Mouse (Mus musculus) forebrain, embryonic 13.5 days (tissue): ENCODE measurements around the gene Rpp38. TPM values are rescaled to one million over a fixed set of nuclear protein-coding genes. Genes with fewer than 3 reads are reported as not detected.

Source experiments
- ATAC-seq: fragments of 200-750 bp; cut with Nextera tagmentation; 2 replicates; pipeline ENCODE4 v1.8.0; 2017
- H3K27ac ChIP-seq: fragments of 300-500 bp; sonication (generic); 2 replicates; pipeline ENCODE4 v1.5.1; 2015; ENCODE audit warnings: inconsistent platforms, mild to moderate bottlenecking, moderate library complexity
- H3K27me3 ChIP-seq: fragments of 300-500 bp; sonication (generic); 2 replicates; pipeline ENCODE4 v1.6.1; 2015; ENCODE audit warnings: mild to moderate bottlenecking, inconsistent platforms
- H3K36me3 ChIP-seq: fragments of 300-500 bp; sonication (generic); 2 replicates; pipeline ENCODE4 v1.6.1; 2015; ENCODE audit warnings: mild to moderate bottlenecking, inconsistent platforms; ENCODE audit not compliant: poor library complexity, severe bottlenecking
- H3K4me1 ChIP-seq: fragments of 300-500 bp; sonication (generic); 2 replicates; pipeline ENCODE4 v1.6.1; 2015; ENCODE audit warnings: inconsistent platforms
- H3K4me2 ChIP-seq: fragments of 300-500 bp; sonication (generic); 2 replicates; pipeline ENCODE4 v1.6.1; 2015; ENCODE audit warnings: inconsistent platforms, mild to moderate bottlenecking, moderate library complexity
- H3K4me3 ChIP-seq: fragments of 300-500 bp; sonication (generic); 2 replicates; pipeline ENCODE4 v1.5.1; 2015; ENCODE audit warnings: mild to moderate bottlenecking, inconsistent platforms
- H3K9ac ChIP-seq: fragments of 300-500 bp; sonication (generic); 2 replicates; pipeline ENCODE4 v1.6.1; 2015; ENCODE audit warnings: mild to moderate bottlenecking, inconsistent platforms
- H3K9me3 ChIP-seq: fragments of 300-500 bp; sonication (generic); replicated peaks from 2 replicates; pipeline ENCODE4 v1.6.1; 2016; ENCODE audit warnings: inconsistent platforms
- WGBS: fragments of 180-500 bp; shearing (Covaris S2); methylation state at CpG from one replicate; pipeline ENCODE4 v1.1.7; 2015; 5-methylcytosine and 5-hydroxymethylcytosine counted together
- polyA plus RNA-seq: library from polyadenylated mRNA; unstranded; fragments of >200 nt; fragmentation: Nextera tagmentation; extraction: Ambion mirVana; gene quantifications from 2 replicates; pipeline ENCODE4 v1.2.1, GENCODE M21; 2015

The Rpp38 gene
- polyA plus RNA-seq, 1 experiment from 2014 or later = 16.5 TPM

- H3K9ac ChIP-seq = peak overlapping the region; percentile 75
- H3K4me2 ChIP-seq = peak overlapping the region; percentile 75
- 84% methylated on average over 5 of the region's 5 CpGs for WGBS
- no peak for ATAC-seq
- peak overlapping the region; percentile 66 for H3K4me3 ChIP-seq
- no peaks in the 10 kb centered on the region for H3K9me3 ChIP-seq
- no peak overlapping the region for H3K27ac ChIP-seq
- H3K4me1 ChIP-seq = peaks cover 20% of the 10 kb centered on the region
- peaks cover 21% of the 10 kb centered on the region for H3K36me3 ChIP-seq
- peaks cover 4% of the 10 kb centered on the region; the same call in 1 of the 2 replicates for H3K27me3 ChIP-seq
These were observed 1.3 kb downstream of the Rpp38 start for GRCm38 (mm10) chr2:3331071-3331703.

GRCm38 (mm10) chr2:3327351-3327750 lies 5.1 kb downstream of the Rpp38 start:
- ATAC-seq = no peak
- H3K4me3 ChIP-seq = no peak overlapping the region
- H3K4me1 ChIP-seq = peaks cover 11% of the 10 kb centered on the region
- no peaks in the 10 kb centered on the region for H3K9me3 ChIP-seq
- 44% methylated on average over 1 of the region's 1 CpGs for WGBS
- H3K27ac ChIP-seq = no peak overlapping the region
- H3K4me2 ChIP-seq = no peak overlapping the region
- no peaks in the 10 kb centered on the region for H3K27me3 ChIP-seq
- peaks cover 55% of the 10 kb centered on the region for H3K36me3 ChIP-seq
- H3K9ac ChIP-seq = no peak overlapping the region

- WGBS = 91% methylated on average over 1 of the region's 1 CpGs
- H3K36me3 ChIP-seq = peaks cover 62% of the 10 kb centered on the region
These were observed 5.9 kb downstream of the Rpp38 start for GRCm38 (mm10) chr2:3326547-3326946.

GRCm38 (mm10) chr2:3324381-3325130 lies 7.9 kb downstream of the Rpp38 start:
- no peak overlapping the region for H3K9ac ChIP-seq
- H3K36me3 ChIP-seq = peaks cover 78% of the 10 kb centered on the region
- no peak for ATAC-seq
- 93% methylated on average over 7 of the region's 7 CpGs for WGBS
- no peaks in the 10 kb centered on the region for H3K4me1 ChIP-seq
- H3K4me2 ChIP-seq = no peak overlapping the region
- H3K9me3 ChIP-seq = no peaks in the 10 kb centered on the region
- no peak overlapping the region for H3K27ac ChIP-seq
- H3K4me3 ChIP-seq = no peak overlapping the region
- no peaks in the 10 kb centered on the region for H3K27me3 ChIP-seq

More at GRCm38 (mm10) chr2:3326547-3326946, 5.9 kb downstream of the Rpp38 start:
- Histone ChIP-seq H3K9ac (no peak overlapping the region), H3K9me3 (no peaks in the 10 kb centered on the region), H3K4me1 (peaks cover 7% of the 10 kb centered on the region), H3K4me3 (no peak overlapping the region), H3K27ac (no peak overlapping the region), H3K4me2 (no peak overlapping the region), H3K27me3 (no peaks in the 10 kb centered on the region)
- ATAC-seq = no peak

GRCm38 (mm10) chr2:3323132-3323531 lies 9.3 kb downstream of the Rpp38 start:
- WGBS = 98% methylated on average over 2 of the region's 2 CpGs
- no peak for ATAC-seq
- no peaks in the 10 kb centered on the region for H3K27me3 ChIP-seq

GRCm38 (mm10) chr2:3305426-3306025 lies 26.9 kb downstream of the Rpp38 start:
- H3K4me3 ChIP-seq = no peak overlapping the region
- no peak overlapping the region for H3K27ac ChIP-seq
- H3K4me1 ChIP-seq = no peaks in the 10 kb centered on the region
- no peaks in the 10 kb centered on the region for H3K9me3 ChIP-seq
- 87% methylated on average over 3 of the region's 3 CpGs for WGBS
- H3K4me2 ChIP-seq = no peak overlapping the region
- no peak for ATAC-seq
- H3K36me3 ChIP-seq = peaks cover 17% of the 10 kb centered on the region
- no peak overlapping the region for H3K9ac ChIP-seq
- H3K27me3 ChIP-seq = no peaks in the 10 kb centered on the region

More at GRCm38 (mm10) chr2:3323132-3323531, 9.3 kb downstream of the Rpp38 start:
- Histone ChIP-seq H3K36me3 (peaks cover 80% of the 10 kb centered on the region), H3K4me1 (no peaks in the 10 kb centered on the region), H3K9ac (no peak overlapping the region), H3K9me3 (no peaks in the 10 kb centered on the region), H3K4me2 (no peak overlapping the region), H3K4me3 (no peak overlapping the region), H3K27ac (no peak overlapping the region)

GRCm38 (mm10) chr2:3295826-3296225 lies 36.6 kb downstream of the Rpp38 start:
- no peaks in the 10 kb centered on the region for H3K36me3 ChIP-seq
- H3K4me2 ChIP-seq = no peak overlapping the region
- no peak overlapping the region for H3K4me3 ChIP-seq
- H3K9me3 ChIP-seq = no peaks in the 10 kb centered on the region
- ATAC-seq = no peak
- H3K27ac ChIP-seq = no peak overlapping the region
- 90% methylated on average over 7 of the region's 7 CpGs for WGBS
- no peaks in the 10 kb centered on the region for H3K4me1 ChIP-seq
- no peak overlapping the region for H3K9ac ChIP-seq
- H3K27me3 ChIP-seq = no peaks in the 10 kb centered on the region

GRCm38 (mm10) chr2:3292170-3292569 lies 40.3 kb downstream of the Rpp38 start:
- 100% methylated on average over 1 of the region's 1 CpGs for WGBS
- Histone ChIP-seq H3K36me3 (no peaks in the 10 kb centered on the region), H3K4me3 (no peak overlapping the region), H3K27ac (no peak overlapping the region), H3K27me3 (no peaks in the 10 kb centered on the region), H3K9me3 (no peaks in the 10 kb centered on the region), H3K4me1 (no peaks in the 10 kb centered on the region), H3K4me2 (no peak overlapping the region), H3K9ac (no peak overlapping the region)
- no peak for ATAC-seq

- Histone ChIP-seq H3K27me3 (no peaks in the 10 kb centered on the region), H3K9me3 (no peaks in the 10 kb centered on the region), H3K4me2 (no peak overlapping the region), H3K4me3 (no peak overlapping the region), H3K9ac (no peak overlapping the region), H3K36me3 (no peaks in the 10 kb centered on the region), H3K4me1 (peaks cover 10% of the 10 kb centered on the region), H3K27ac (no peak overlapping the region)
- WGBS = 94% methylated on average over 1 of the region's 1 CpGs
- no peak for ATAC-seq
These were observed 42.9 kb downstream of the Rpp38 start for GRCm38 (mm10) chr2:3289581-3289980.

- no peaks in the 10 kb centered on the region for H3K27me3 ChIP-seq
- H3K9ac ChIP-seq = no peak overlapping the region
- H3K4me3 ChIP-seq = no peak overlapping the region
- no peak overlapping the region for H3K27ac ChIP-seq
- no peaks in the 10 kb centered on the region for H3K9me3 ChIP-seq
- no peak overlapping the region for H3K4me2 ChIP-seq
- H3K36me3 ChIP-seq = no peaks in the 10 kb centered on the region
- H3K4me1 ChIP-seq = peaks cover 14% of the 10 kb centered on the region
- WGBS = 84% methylated on average over 2 of the region's 2 CpGs
- ATAC-seq = no peak
These were observed 46.2 kb downstream of the Rpp38 start for GRCm38 (mm10) chr2:3286243-3286642.

GRCm38 (mm10) chr2:3285709-3286108 lies 46.7 kb downstream of the Rpp38 start:
- 76% methylated on average over 3 of the region's 3 CpGs for WGBS
- no peak overlapping the region for H3K27ac ChIP-seq
- H3K9me3 ChIP-seq = no peaks in the 10 kb centered on the region
- H3K4me1 ChIP-seq = peaks cover 14% of the 10 kb centered on the region
- peak overlapping the region; percentile 74 for H3K4me3 ChIP-seq
- peak overlapping the region; percentile 75 for H3K4me2 ChIP-seq
- H3K36me3 ChIP-seq = no peaks in the 10 kb centered on the region
- no peak for ATAC-seq
- peak overlapping the region; percentile 84 for H3K9ac ChIP-seq
- H3K27me3 ChIP-seq = no peaks in the 10 kb centered on the region

GRCm38 (mm10) chr2:3285181-3285530 lies 47.3 kb downstream of the Rpp38 start:
- Histone ChIP-seq H3K36me3 (no peaks in the 10 kb centered on the region), H3K27me3 (no peaks in the 10 kb centered on the region), H3K4me2 (peak overlapping the region; percentile 75), H3K9ac (peak overlapping the region; percentile 84), H3K4me1 (peaks cover 14% of the 10 kb centered on the region), H3K4me3 (peak overlapping the region; percentile 74), H3K9me3 (no peaks in the 10 kb centered on the region), H3K27ac (peak overlapping the region; percentile 89)
- WGBS = 2% methylated on average over 6 of the region's 6 CpGs
- ATAC-seq = no peak
